Mouse (Mus musculus) kidney, postnatal 36 days (tissue): ENCODE measurements at regions not wholly inside any gene's neighbourhood (a gene's known extent, or its start where the extent isn't known, plus 50 kb on each side); places are given as distances from the start of the nearest gene placed in this dataset.

ENCODE experiments used
- DNase-seq, 2 experiments: peaks; one replicate each; pipeline ENCODE4 v3.0.0; 2021 to 2022; ENCODE audit warnings: mixed read lengths in 2 of 2

- no peak for DNase-seq
Measured at GRCm38 (mm10) chr16:5829071-5829470, 56.1 kb upstream of the Rbfox1 start.

DNA sequence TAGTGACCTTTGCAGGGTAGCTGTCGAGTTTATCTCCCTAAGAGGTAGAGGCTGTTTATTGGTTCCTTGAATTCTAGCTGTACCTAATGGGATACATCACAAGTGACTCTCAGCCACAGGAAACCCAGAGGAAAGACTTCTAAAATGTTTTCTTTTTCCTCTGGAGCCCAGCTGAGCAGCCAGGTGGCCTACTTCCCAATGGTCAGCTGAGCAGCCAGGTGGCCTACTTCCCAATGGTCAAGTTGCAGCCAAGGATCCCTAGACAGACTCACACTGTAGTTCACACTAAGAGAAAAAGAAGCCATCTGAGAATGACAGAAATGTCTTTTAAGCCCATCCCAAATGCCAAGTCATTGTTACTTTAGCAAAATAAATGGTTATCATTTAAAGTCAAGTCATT lies 61.8 kb upstream of the Rbfox1 start:
- DNase-seq: no peak

GRCm38 (mm10) chr16:5817166-5817565 lies 68.0 kb upstream of the Rbfox1 start:
- DNase-seq: no peak

- no peak for DNase-seq
Measured at GRCm38 (mm10) chr16:5812245-5812820, 72.8 kb upstream of the Rbfox1 start.

GRCm38 (mm10) chr16:5811654-5811992 lies 73.5 kb upstream of the Rbfox1 start:
- no peak for DNase-seq

- no peak for DNase-seq
Measured at GRCm38 (mm10) chr16:5810986-5811653, 74.0 kb upstream of the Rbfox1 start.

DNA sequence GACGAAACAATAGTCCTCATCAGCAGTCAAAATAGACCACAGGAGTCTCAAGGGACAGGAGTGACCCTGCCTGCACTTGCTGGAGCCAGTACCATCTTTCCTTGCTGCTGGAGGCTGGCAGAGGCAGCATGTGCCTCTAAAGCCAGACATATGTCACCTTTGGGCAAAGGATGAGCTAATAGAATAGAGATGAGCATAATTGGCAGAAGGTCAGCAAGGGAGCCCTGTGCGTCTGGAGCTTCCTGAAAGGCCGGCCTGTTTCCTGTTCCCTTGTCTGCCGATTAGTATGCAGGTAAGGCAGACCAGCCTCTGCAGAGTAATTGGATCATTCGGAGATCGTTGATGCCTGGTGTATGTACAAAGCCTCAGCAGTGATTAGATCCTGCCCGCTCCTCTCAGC lies 87.0 kb upstream of the Rbfox1 start:
- no peak for DNase-seq

GRCm38 (mm10) chr16:5792216-5792615 lies 92.9 kb upstream of the Rbfox1 start:
- peak in 1 of 2 experiments; percentile 5 for DNase-seq

DNA sequence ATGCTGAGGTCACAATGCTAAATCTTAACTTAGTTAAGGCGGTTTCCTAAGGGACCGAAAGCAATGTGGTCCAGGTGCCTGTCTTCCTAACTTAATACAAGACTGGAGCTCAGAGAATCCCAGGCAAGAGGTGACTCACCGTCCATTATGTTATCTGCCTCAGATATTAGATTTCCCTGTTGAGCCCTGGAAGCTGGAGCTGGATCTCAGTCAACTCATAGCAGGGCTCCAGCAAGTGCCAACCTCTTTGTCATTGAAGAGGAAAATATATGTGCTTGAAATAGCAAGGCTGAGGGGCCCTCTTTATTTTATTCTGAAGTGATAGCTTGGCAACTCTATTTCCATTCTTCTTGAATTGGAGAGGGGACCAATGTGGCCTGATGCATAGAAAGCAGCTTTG lies 95.0 kb upstream of the Rbfox1 start:
- DNase-seq: no peak

GRCm38 (mm10) chr16:5787206-5787605 lies 97.9 kb upstream of the Rbfox1 start:
- no peak for DNase-seq

DNA sequence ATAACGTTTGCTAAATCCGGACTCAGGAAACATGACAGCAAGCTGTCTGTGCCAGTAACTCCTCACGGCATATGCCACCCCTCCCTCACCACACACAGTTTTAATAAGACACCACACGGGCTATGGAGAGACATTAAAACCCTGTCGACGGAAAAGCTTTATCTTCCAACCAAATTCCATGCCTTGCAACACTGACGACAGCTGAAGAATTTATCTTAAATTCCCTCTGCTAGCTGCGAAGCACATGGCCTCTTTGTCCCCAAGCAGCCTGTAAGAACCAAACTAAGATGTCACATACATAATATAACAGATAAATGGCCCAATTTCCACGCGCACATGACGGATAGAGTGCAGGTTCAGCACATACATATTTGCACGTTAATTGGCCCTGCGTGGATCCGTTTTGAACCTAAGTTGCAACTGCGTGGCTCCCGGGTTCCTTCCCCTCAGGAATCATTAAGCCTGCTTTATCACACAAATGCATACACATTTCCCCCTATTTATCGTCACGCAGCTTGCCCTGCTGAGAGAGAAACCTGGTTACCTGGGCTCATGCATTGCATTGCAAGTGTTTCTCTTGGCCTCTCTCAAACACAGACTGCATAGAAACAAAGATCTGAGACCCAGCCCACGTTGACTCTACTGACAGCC lies 118.3 kb upstream of the Rbfox1 start:
- no peak for DNase-seq

DNA sequence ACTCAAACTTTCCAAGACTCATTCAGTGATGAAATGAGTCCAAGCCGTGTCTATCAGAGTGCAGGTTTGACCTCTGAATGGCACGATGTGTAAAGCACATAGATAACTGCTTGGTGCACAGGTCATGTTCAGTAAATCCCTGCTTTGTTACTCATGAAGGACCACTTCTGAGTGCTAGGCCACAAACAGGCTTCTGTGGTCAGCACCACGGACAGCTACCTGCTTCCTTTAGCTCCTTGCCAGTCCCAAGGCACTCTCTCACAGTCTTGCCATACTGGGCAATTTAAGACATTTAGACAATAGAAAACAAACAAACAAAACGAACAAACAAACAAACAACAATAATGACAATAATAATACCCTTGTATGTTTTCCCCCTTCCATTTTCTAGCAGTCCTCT lies 120.0 kb upstream of the Rbfox1 start:
- peak; percentile 25 to 76 for DNase-seq

GRCm38 (mm10) chr16:5760821-5761220 lies 124.3 kb upstream of the Rbfox1 start:
- DNase-seq: no peak

- DNase-seq: no peak
Measured at GRCm38 (mm10) chr16:5759021-5759420, 126.1 kb upstream of the Rbfox1 start.

GRCm38 (mm10) chr16:5742716-5743507 lies 142.2 kb upstream of the Rbfox1 start:
- no peak for DNase-seq

DNA sequence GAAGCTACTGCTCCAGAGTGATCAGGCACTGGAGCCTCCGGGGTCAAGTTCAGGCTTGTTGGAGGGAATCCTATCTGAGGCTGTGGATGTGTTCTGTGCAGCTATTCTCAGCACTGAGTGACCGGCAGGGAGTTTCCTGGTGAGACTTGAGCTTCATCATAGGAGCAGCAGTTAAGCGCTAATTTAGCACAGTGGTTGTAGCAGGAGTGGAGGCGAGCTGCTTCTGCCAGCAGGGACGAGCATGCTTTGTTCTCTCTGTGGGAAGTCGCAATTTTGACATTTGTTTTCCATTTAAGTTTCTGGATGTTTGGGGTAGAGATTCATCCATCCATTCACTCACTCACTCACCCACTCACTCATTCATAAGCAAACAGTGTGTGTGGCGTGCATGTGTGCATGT lies 144.4 kb upstream of the Rbfox1 start:
- DNase-seq: no peak

DNA sequence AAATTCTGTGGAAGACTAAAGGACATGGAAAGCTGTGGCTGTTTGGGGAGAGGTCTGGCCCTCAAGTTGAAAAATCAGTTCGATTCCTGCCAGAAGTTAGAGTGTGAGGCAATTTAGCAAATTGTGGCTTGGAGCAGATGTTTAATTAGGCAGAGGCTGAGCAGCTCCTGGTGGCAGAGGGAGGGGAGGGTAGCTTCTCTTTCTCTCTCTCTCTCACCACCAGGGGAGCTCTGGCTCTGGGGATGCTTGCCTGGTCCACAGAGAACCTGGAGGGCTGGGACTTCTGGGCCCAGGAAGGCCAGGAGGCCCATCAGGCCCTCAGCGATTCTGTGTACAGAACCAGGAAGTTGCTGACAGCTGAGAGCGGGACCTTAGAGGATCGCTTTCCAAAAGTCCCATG lies 151.5 kb upstream of the Rbfox1 start:
- no peak for DNase-seq

DNA sequence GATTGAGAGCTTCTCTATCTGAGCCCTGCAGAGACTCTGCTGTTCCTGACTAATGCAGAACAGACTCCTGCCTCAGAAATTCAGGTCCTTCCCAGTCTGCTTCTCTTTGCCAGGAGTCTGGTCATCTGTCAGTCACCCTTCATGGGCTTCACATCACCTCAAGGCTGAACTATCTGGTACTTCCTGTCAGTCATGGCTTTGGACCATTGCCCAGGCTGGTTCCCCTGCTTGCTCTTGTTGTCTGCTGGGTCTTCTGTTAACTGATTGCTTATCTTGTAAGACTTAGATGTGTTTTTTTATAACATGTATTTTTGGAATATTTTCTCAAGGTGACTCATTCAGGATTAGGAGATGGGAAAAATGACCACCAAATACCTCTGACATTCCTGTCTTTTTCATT lies 162.6 kb upstream of the Rbfox1 start:
- DNase-seq: no peak

GRCm38 (mm10) chr16:5713476-5713875 lies 171.7 kb upstream of the Rbfox1 start:
- no peak for DNase-seq

DNA sequence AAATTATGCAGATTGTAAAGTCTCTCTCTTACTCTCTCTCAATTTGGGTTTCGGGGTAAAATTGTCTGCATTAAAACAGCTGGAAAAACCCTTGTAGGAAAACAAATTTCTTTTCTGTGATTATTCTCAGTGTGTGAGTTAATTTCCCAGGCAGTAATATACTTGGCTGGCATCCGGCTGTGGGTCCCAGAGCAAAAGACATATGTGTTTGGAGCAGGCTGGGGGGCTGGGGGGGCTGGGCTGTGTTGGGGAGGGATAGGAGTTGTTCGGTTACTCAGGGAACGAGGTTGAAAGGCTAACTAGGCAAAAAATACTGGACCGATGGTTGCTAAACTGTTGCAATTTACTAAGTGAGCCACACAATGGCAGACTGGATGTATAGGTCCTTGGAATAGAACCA lies 175.3 kb upstream of the Rbfox1 start:
- no peak for DNase-seq

GRCm38 (mm10) chr16:5700731-5701255 lies 184.4 kb upstream of the Rbfox1 start:
- peak; percentile 4 to 61 for DNase-seq

GRCm38 (mm10) chr16:5688322-5688721 lies 196.8 kb upstream of the Rbfox1 start:
- DNase-seq: no peak

GRCm38 (mm10) chr16:5673372-5673960 lies 211.7 kb upstream of the Rbfox1 start:
- DNase-seq: peak in 1 of 2 experiments; percentile 7
